Mouse (Mus musculus) hindbrain, embryonic 16.5 days (tissue): ENCODE data around the gene Man1c1. TPM values are rescaled to one million over a fixed set of nuclear protein-coding genes. Genes with fewer than 3 reads are reported as not detected.

Source experiments
- ATAC-seq: fragments of 200-750 bp; cut with Nextera tagmentation; 2 replicates; pipeline ENCODE4 v1.8.0; 2017; ENCODE audit warnings: moderate TSS enrichment, moderate library complexity
- H3K27ac ChIP-seq: fragments of 300-500 bp; sonication (generic); 2 replicates; pipeline ENCODE4 v1.5.1; 2014; ENCODE audit warnings: low read depth, mild to moderate bottlenecking, control low read depth, low read length, moderate library complexity
- H3K27me3 ChIP-seq: fragments of 300-500 bp; sonication (generic); replicated peaks from 2 replicates; pipeline ENCODE4 v1.6.1; 2014; ENCODE audit warnings: low read length; ENCODE audit not compliant: control insufficient read depth, insufficient read depth
- H3K36me3 ChIP-seq: fragments of 300-500 bp; sonication (generic); 2 replicates; pipeline ENCODE4 v1.6.1; 2014; ENCODE audit warnings: mild to moderate bottlenecking, low read length, moderate library complexity, mixed read lengths; ENCODE audit not compliant: control insufficient read depth, insufficient read depth
- H3K4me1 ChIP-seq: fragments of 300-500 bp; sonication (generic); 2 replicates; pipeline ENCODE4 v1.6.1; 2014; ENCODE audit warnings: low read depth, low read length; ENCODE audit not compliant: control insufficient read depth, insufficient read depth
- H3K4me2 ChIP-seq: fragments of 300-500 bp; sonication (generic); 2 replicates; pipeline ENCODE4 v1.6.1; 2014; ENCODE audit warnings: mild to moderate bottlenecking, low read length, control low read depth, moderate library complexity
- H3K4me3 ChIP-seq: fragments of 300-500 bp; sonication (generic); 2 replicates; pipeline ENCODE4 v1.5.1; 2014; ENCODE audit warnings: mild to moderate bottlenecking, low read length, control low read depth, moderate library complexity
- H3K9ac ChIP-seq: fragments of 300-500 bp; sonication (generic); 2 replicates; pipeline ENCODE4 v1.6.1; 2014; ENCODE audit warnings: low read depth, mild to moderate bottlenecking, control low read depth, low read length, moderate library complexity
- H3K9me3 ChIP-seq: fragments of 300-500 bp; sonication (generic); 2 replicates; pipeline ENCODE4 v1.6.1; 2014; ENCODE audit warnings: mild to moderate bottlenecking, low read length, moderate library complexity; ENCODE audit not compliant: control insufficient read depth
- WGBS: fragments of 180-500 bp; shearing (Covaris S2); extraction: QIAGEN DNeasy Blood & Tissue Kit; methylation state at CpG from one replicate; pipeline ENCODE4 v1.1.7; 2014; 5-methylcytosine and 5-hydroxymethylcytosine counted together
- polyA plus RNA-seq: library from polyadenylated mRNA; unstranded; fragments of >200 nt; fragmentation: Nextera tagmentation; extraction: Ambion mirVana; gene quantifications from 2 replicates; pipeline ENCODE4 v1.2.1, GENCODE M21; 2015

Gene Man1c1
- polyA plus RNA-seq, 1 experiment from 2014 or later, result 3.7 TPM

- Histone ChIP-seq H3K9me3 (no peaks in the 10 kb centered on the region), H3K9ac (peak overlapping the region; percentile 23), H3K27me3 (no peaks in the 10 kb centered on the region), H3K36me3 (no peaks in the 10 kb centered on the region), H3K4me3 (no peak overlapping the region), H3K4me1 (peaks cover 31% of the 10 kb centered on the region), H3K27ac (peak overlapping the region; percentile 66), H3K4me2 (no peak overlapping the region)
- peak; percentile 43; the same call in 1 of the 2 replicates for ATAC-seq
- 40% methylated on average over 14 of the region's 14 CpGs for WGBS
Measured at GRCm38 (mm10) chr4:134624109-134624862, 79.8 kb downstream of the Man1c1 start.

- H3K4me1 ChIP-seq, result peaks cover 17% of the 10 kb centered on the region
- no peak overlapping the region for H3K4me2 ChIP-seq
- no peaks in the 10 kb centered on the region for H3K9me3 ChIP-seq
- no peak for ATAC-seq
- WGBS, result 85% methylated on average over 9 of the region's 9 CpGs
- H3K9ac ChIP-seq, result no peak overlapping the region
- no peaks in the 10 kb centered on the region for H3K36me3 ChIP-seq
- H3K27ac ChIP-seq, result no peak overlapping the region
- H3K4me3 ChIP-seq, result no peak overlapping the region
- H3K27me3 ChIP-seq, result no peaks in the 10 kb centered on the region
Measured at GRCm38 (mm10) chr4:134621695-134622094, 82.4 kb downstream of the Man1c1 start.

GRCm38 (mm10) chr4:134620246-134620645, 83.8 kb downstream of the Man1c1 start:
- ATAC-seq, result no peak
- Histone ChIP-seq H3K36me3 (no peaks in the 10 kb centered on the region), H3K9me3 (no peaks in the 10 kb centered on the region), H3K9ac (no peak overlapping the region), H3K4me2 (no peak overlapping the region), H3K4me1 (peaks cover 27% of the 10 kb centered on the region), H3K4me3 (no peak overlapping the region), H3K27ac (no peak overlapping the region), H3K27me3 (no peaks in the 10 kb centered on the region)
- 79% methylated on average over 8 of the region's 8 CpGs for WGBS

- H3K9ac ChIP-seq, result no peak overlapping the region; the same call in 1 of the 2 replicates
- WGBS, result 39% methylated on average over 10 of the region's 10 CpGs
Measured at GRCm38 (mm10) chr4:134619489-134619870, 84.6 kb downstream of the Man1c1 start.

GRCm38 (mm10) chr4:134618810-134619488, 85.1 kb downstream of the Man1c1 start:
- Histone ChIP-seq H3K4me1 (peaks cover 21% of the 10 kb centered on the region), H3K36me3 (no peaks in the 10 kb centered on the region), H3K9ac (no peak overlapping the region), H3K4me2 (no peak overlapping the region), H3K27me3 (no peaks in the 10 kb centered on the region), H3K4me3 (no peak overlapping the region), H3K9me3 (no peaks in the 10 kb centered on the region), H3K27ac (no peak overlapping the region)
- no peak for ATAC-seq
- WGBS, result 74% methylated on average over 13 of the region's 13 CpGs

More at GRCm38 (mm10) chr4:134619489-134619870, 84.6 kb downstream of the Man1c1 start:
- Histone ChIP-seq H3K9me3 (no peaks in the 10 kb centered on the region), H3K27me3 (no peaks in the 10 kb centered on the region), H3K4me1 (peaks cover 26% of the 10 kb centered on the region), H3K36me3 (no peaks in the 10 kb centered on the region), H3K27ac (no peak overlapping the region), H3K4me3 (no peak overlapping the region), H3K4me2 (no peak overlapping the region)
- no peak for ATAC-seq

- no peak overlapping the region for H3K9ac ChIP-seq
- 67% methylated on average over 4 of the region's 4 CpGs for WGBS
- H3K27ac ChIP-seq, result no peak overlapping the region
- H3K4me2 ChIP-seq, result no peak overlapping the region
- ATAC-seq, result no peak
- no peak overlapping the region for H3K4me3 ChIP-seq
- no peaks in the 10 kb centered on the region for H3K9me3 ChIP-seq
- H3K36me3 ChIP-seq, result no peaks in the 10 kb centered on the region
- no peaks in the 10 kb centered on the region for H3K27me3 ChIP-seq
- peaks cover 21% of the 10 kb centered on the region for H3K4me1 ChIP-seq
Measured at GRCm38 (mm10) chr4:134617779-134618178, 86.3 kb downstream of the Man1c1 start.

GRCm38 (mm10) chr4:134615929-134616625, 88.0 kb downstream of the Man1c1 start:
- no peak overlapping the region for H3K4me3 ChIP-seq
- H3K9me3 ChIP-seq, result no peaks in the 10 kb centered on the region
- no peaks in the 10 kb centered on the region for H3K36me3 ChIP-seq
- no peaks in the 10 kb centered on the region for H3K27me3 ChIP-seq
- H3K27ac ChIP-seq, result no peak overlapping the region; the same call in 1 of the 2 replicates
- peak; percentile 78 for ATAC-seq
- 51% methylated on average over 15 of the region's 15 CpGs for WGBS
- no peak overlapping the region for H3K4me2 ChIP-seq
- H3K9ac ChIP-seq, result no peak overlapping the region
- H3K4me1 ChIP-seq, result peaks cover 21% of the 10 kb centered on the region

GRCm38 (mm10) chr4:134612070-134612667, 91.9 kb downstream of the Man1c1 start:
- peaks cover 14% of the 10 kb centered on the region for H3K4me1 ChIP-seq
- H3K9me3 ChIP-seq, result no peaks in the 10 kb centered on the region
- no peak overlapping the region for H3K9ac ChIP-seq
- no peak for ATAC-seq
- WGBS, result 65% methylated on average over 16 of the region's 16 CpGs
- H3K36me3 ChIP-seq, result no peaks in the 10 kb centered on the region
- no peaks in the 10 kb centered on the region for H3K27me3 ChIP-seq
- no peak overlapping the region for H3K4me2 ChIP-seq
- no peak overlapping the region for H3K4me3 ChIP-seq
- H3K27ac ChIP-seq, result no peak overlapping the region

GRCm38 (mm10) chr4:134610616-134611015, 93.5 kb downstream of the Man1c1 start:
- H3K4me2 ChIP-seq, result no peak overlapping the region
- 75% methylated on average over 3 of the region's 3 CpGs for WGBS

More at GRCm38 (mm10) chr4:134610616-134611015, 93.5 kb downstream of the Man1c1 start:
- Histone ChIP-seq H3K9me3 (no peaks in the 10 kb centered on the region), H3K27ac (no peak overlapping the region), H3K4me1 (peaks cover 16% of the 10 kb centered on the region), H3K27me3 (no peaks in the 10 kb centered on the region), H3K4me3 (no peak overlapping the region), H3K36me3 (no peaks in the 10 kb centered on the region), H3K9ac (no peak overlapping the region)
- no peak for ATAC-seq
